Mouse (Mus musculus) megakaryocyte, embryonic 14.5 days (primary cell): ENCODE measurements around the gene Vmn2r115. TPM values are rescaled to one million over a fixed set of nuclear protein-coding genes. Genes with fewer than 3 reads are reported as not detected.
"Not testable (repeated sequence)": the region's sequence is repeated elsewhere in the genome, so short reads cannot be mapped to it uniquely, and the experiment has no call there.

Experiments
- H3K27me3 ChIP-seq: replicated peaks from 2 replicates; pipeline ENCODE3; 2012; ENCODE audit warnings: inconsistent platforms
- H3K36me3 ChIP-seq: replicated peaks from 2 replicates; pipeline ENCODE3; 2012; ENCODE audit warnings: low read length, inconsistent platforms, mixed read lengths
- H3K4me1 ChIP-seq: 2 replicates; pipeline ENCODE4 v1.6.1; 2012; ENCODE audit warnings: inconsistent platforms
- H3K4me3 ChIP-seq: replicated peaks from 2 replicates; pipeline ENCODE3; 2012; ENCODE audit warnings: moderate library complexity, mild to moderate bottlenecking, inconsistent platforms
- H3K9me3 ChIP-seq: 2 replicates; pipeline ENCODE4 v1.6.1; 2012; ENCODE audit warnings: inconsistent platforms
- FLI1 ChIP-seq: IDR thresholded peaks from 2 replicates; pipeline ENCODE4 v1.6.1; 2012; ENCODE audit warnings: low read length, inconsistent platforms, mixed read lengths
- GATA1 ChIP-seq: IDR thresholded peaks from 3 replicates; pipeline ENCODE4 v1.6.1; 2012; ENCODE audit warnings: mixed read lengths, low read length, inconsistent platforms, borderline replicate concordance
- polyA plus RNA-seq: library from polyadenylated mRNA; stranded (reverse); fragments of >175 nt; gene quantifications from 2 replicates; pipeline ENCODE4 v1.2.3, GENCODE M21; 2012; ENCODE audit warnings: low replicate concordance; ENCODE audit not compliant: insufficient read depth

Vmn2r115 gene
- 0.01 TPM in 1 of 2 replicates, not detected in the other for polyA plus RNA-seq

GRCm38 (mm10) chr17:23343441-23343840 lies at the start of gene Vmn2r115:
Vmn2r115 (plus strand) TSS chr17:23343741.
- H3K27me3 ChIP-seq, H3K9me3 ChIP-seq, H3K4me3 ChIP-seq, H3K4me1 ChIP-seq, H3K36me3 ChIP-seq: not testable (repeated sequence)

GRCm38 (mm10) chr17:23312437-23312836 lies 31.1 kb upstream of the Vmn2r115 start, which contains the start of gene Vmn2r114:
Vmn2r114 (minus strand) TSS chr17:23312537.
- not testable (repeated sequence) for H3K4me1 ChIP-seq, H3K9me3 ChIP-seq, H3K27me3 ChIP-seq, H3K36me3 ChIP-seq, H3K4me3 ChIP-seq

GRCm38 (mm10) chr17:23330657-23331056 lies 12.9 kb upstream of the Vmn2r115 start:
- TF ChIP-seq FLI1, result no peak
- no peak for TF ChIP-seq GATA1
- Histone ChIP-seq H3K4me1 (no peaks in the 10 kb centered on the region), H3K36me3 (no peaks in the 10 kb centered on the region), H3K4me3 (no peak overlapping the region), H3K9me3 (peaks cover 15% of the 10 kb centered on the region), H3K27me3 (no peaks in the 10 kb centered on the region)

GRCm38 (mm10) chr17:23351644-23352043 lies 8.1 kb downstream of the Vmn2r115 start:
- Histone ChIP-seq H3K4me1 (no peaks in the 10 kb centered on the region), H3K4me3 (no peak overlapping the region), H3K36me3 (no peaks in the 10 kb centered on the region), H3K27me3 (no peaks in the 10 kb centered on the region), H3K9me3 (no peaks in the 10 kb centered on the region)
- no peak for TF ChIP-seq FLI1
- no peak for TF ChIP-seq GATA1

GRCm38 (mm10) chr17:23384304-23384703 lies 40.8 kb downstream of the Vmn2r115 start, which contains the start of gene Vmn2r116:
Vmn2r116 (plus strand) TSS chr17:23384604.
- H3K27me3 ChIP-seq, H3K9me3 ChIP-seq, H3K4me3 ChIP-seq, H3K4me1 ChIP-seq, H3K36me3 ChIP-seq: not testable (repeated sequence)

Other genes with a start within 250 kb of the Vmn2r115 start
- gene Zfp40, start 150.5 kb upstream of the Vmn2r115 start, polyA plus RNA-seq, result not detected in 2 replicates
- not detected in 2 replicates for gene Vmn2r114, start 31.2 kb upstream of the Vmn2r115 start, polyA plus RNA-seq
- not detected in 2 replicates for gene Vmn2r116, start 40.9 kb downstream of the Vmn2r115 start, polyA plus RNA-seq
- 0.01 TPM in 1 of 2 replicates, not detected in the other for gene Vmn2r117, start 136.0 kb downstream of the Vmn2r115 start, polyA plus RNA-seq
- 4.9 and 8.0 TPM in 2 replicates for gene Zfp213, start 220.5 kb downstream of the Vmn2r115 start, polyA plus RNA-seq